Mouse (Mus musculus) naive thymus-derived CD4-positive, alpha-beta T cell, adult 2 months (primary cell): ENCODE measurements around the gene Pdf.

ENCODE experiments used
- DNase-seq: peaks from one replicate; pipeline ENCODE4 v3.0.0-alpha.2; 2011; ENCODE audit warnings: low read depth

The Pdf gene

GRCm38 (mm10) chr8:107048061-107048941 is at the start of gene Pdf:
Gene Pdf (minus strand): TSS chr8:107048614.
- DNase-seq: peak; percentile 84

- peak; percentile 93 for DNase-seq
Observed at GRCm38 (mm10) chr8:107096366-107097036, 48.1 kb upstream of the Pdf start, which contains the start of gene Terf2. Gene Terf2 (minus strand): TSS chr8:107096547.

GRCm38 (mm10) chr8:107095717-107096365 is 47.4 kb upstream of the Pdf start:
- DNase-seq: peak; percentile 79

- DNase-seq: no peak
Observed at GRCm38 (mm10) chr8:107090531-107090930, 42.1 kb upstream of the Pdf start.

- DNase-seq: no peak
Observed at GRCm38 (mm10) chr8:107088526-107089063, 40.2 kb upstream of the Pdf start.

GRCm38 (mm10) chr8:107086018-107086417 is 37.6 kb upstream of the Pdf start:
- DNase-seq: no peak

- peak; percentile 42 for DNase-seq
Observed at GRCm38 (mm10) chr8:107085358-107085757, 36.9 kb upstream of the Pdf start.

GRCm38 (mm10) chr8:107076239-107076888 is 27.9 kb upstream of the Pdf start:
- DNase-seq: no peak

- DNase-seq: no peak
Observed at GRCm38 (mm10) chr8:107074128-107074527, 25.7 kb upstream of the Pdf start.

- DNase-seq: no peak
Observed at GRCm38 (mm10) chr8:107073706-107074105, 25.3 kb upstream of the Pdf start.

GRCm38 (mm10) chr8:107065511-107066496 is 17.4 kb upstream of the Pdf start, which contains the start of gene Tmed6:
Gene Tmed6 (minus strand): TSS chr8:107065644.
- DNase-seq: no peak

GRCm38 (mm10) chr8:107062613-107063012 is 14.2 kb upstream of the Pdf start:
- DNase-seq: no peak

GRCm38 (mm10) chr8:107056973-107057369 is 8.6 kb upstream of the Pdf start:
- DNase-seq: no peak

- peak; percentile 95 for DNase-seq
Observed at GRCm38 (mm10) chr8:107056076-107056972, 7.9 kb upstream of the Pdf start, which contains the start of the genes Cog8 and Nip7. Gene Cog8 (minus strand): TSS chr8:107056689. Gene Nip7 (plus strand): TSS chr8:107056877.

GRCm38 (mm10) chr8:107052046-107052445 is 3.6 kb upstream of the Pdf start:
- no peak for DNase-seq

- DNase-seq: no peak
Observed at GRCm38 (mm10) chr8:107049480-107049879, 1.1 kb upstream of the Pdf start.

- DNase-seq: no peak
Observed at GRCm38 (mm10) chr8:107046976-107047375, 1.4 kb downstream of the Pdf start.

- DNase-seq: no peak
Observed at GRCm38 (mm10) chr8:107045478-107045877, 2.9 kb downstream of the Pdf start.

GRCm38 (mm10) chr8:107040632-107041031 is 7.8 kb downstream of the Pdf start:
- no peak for DNase-seq
